ENCODE assay signal across 11 mouse cellular contexts in the genomic region with DNA sequence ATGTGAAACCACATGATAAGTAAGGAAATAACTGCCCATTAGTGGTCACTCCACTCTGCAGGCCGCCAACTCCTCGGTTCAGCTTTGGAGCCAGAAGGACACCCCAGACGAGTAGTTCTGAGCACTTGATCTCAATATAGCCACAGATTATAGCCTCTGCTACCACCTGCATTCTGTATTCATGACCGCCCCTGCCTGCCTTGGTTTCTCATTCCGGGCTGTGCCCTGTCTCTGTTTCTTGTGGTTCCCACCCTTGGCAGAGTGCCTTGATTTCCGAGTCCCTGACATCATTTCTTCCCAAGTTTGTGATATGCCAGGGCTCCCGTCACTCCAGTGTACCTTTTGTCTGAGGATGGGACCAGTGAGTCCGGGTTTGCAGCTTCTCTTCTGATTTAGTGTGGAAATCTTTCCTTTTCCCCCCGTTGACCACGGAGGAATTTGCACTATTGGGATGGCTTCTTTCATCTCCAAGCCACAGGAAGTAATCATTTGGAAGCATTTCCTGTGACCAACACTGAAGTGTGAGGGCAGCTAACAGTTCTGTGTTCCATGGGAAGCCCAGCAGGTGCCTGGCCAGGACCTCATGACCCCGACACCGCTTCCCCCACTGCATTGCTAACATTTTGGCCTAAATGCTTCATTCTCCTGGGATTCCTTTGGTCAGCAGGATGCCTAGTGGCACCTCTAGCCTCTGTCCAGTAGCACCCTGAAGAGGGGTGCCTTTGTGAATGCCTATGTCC.
A peak's percentile ranks its signal among the peaks of the same experiment; 100 is the strongest.
DNase-seq lines count a peak whose midpoint lies in the region; ATAC-seq and TF ChIP-seq lines count a peak whose summit lies in the region.
"Had no signal": no experiment of that assay in that cellular context is flagged by ENCODE, and none has a peak within 500 bp of the region (broad histone marks: within the 10 kb centered on the region; RNA-seq: fewer than 3 reads in every experiment).

No protein-coding gene starts in this region.

- H3K4me2 ChIP-seq in heart, embryonic 13.5 days = no peak overlapping the region; the same call in 1 of the 2 replicates
- H3K4me2 ChIP-seq in midbrain, embryonic 12.5 days (replicated peaks) = no peak overlapping the region
- no peak overlapping the region for H3K4me2 ChIP-seq in midbrain, embryonic 11.5 days
- 0 out of 2 replicates have a peak overlapping the region, but pooled peaks have one; percentile 8 for H3K4me2 ChIP-seq in forebrain, postnatal 0 days (ENCODE audit: low read depth)

- H3K27ac ChIP-seq in heart, embryonic 13.5 days (replicated peaks) = peak overlapping the region; percentile 40; the same call in 1 of the 2 replicates
- no peak overlapping the region for H3K27ac ChIP-seq in heart, embryonic 10.5 days
- 0 out of 2 replicates have a peak overlapping the region, but pooled peaks have one; percentile 30 for H3K27ac ChIP-seq in midbrain, embryonic 12.5 days (replicated peaks)
- no peak overlapping the region for H3K27ac ChIP-seq in midbrain, embryonic 11.5 days (ENCODE audit: low read depth, low read length)
- H3K27ac ChIP-seq in forebrain, postnatal 0 days (ENCODE audit: low read depth, low read length) = no peak overlapping the region
- H3K27ac ChIP-seq: liver, embryonic 14.5 days had no signal

- TF ChIP-seq CTCF in forebrain, postnatal 0 days (IDR thresholded peaks at IDR 0.05; ENCODE audit: low read depth) = no peak

- WGBS in heart, embryonic 13.5 days = 67% methylated on average over 12 of the region's 12 CpGs
- 74% methylated on average over 12 of the region's 12 CpGs for WGBS in heart, embryonic 10.5 days
- 83% methylated on average over 12 of the region's 12 CpGs for WGBS in midbrain, embryonic 12.5 days
- 80% methylated on average over 12 of the region's 12 CpGs for WGBS in midbrain, embryonic 11.5 days
- WGBS in forebrain, postnatal 0 days = 72% methylated on average over 12 of the region's 12 CpGs

- H3K4me1 ChIP-seq in heart, embryonic 13.5 days = peaks cover 19% of the 10 kb centered on the region
- H3K4me1 ChIP-seq in heart, embryonic 10.5 days = peaks cover 5% of the 10 kb centered on the region; the same call in 1 of the 2 replicates
- peaks cover 12% of the 10 kb centered on the region for H3K4me1 ChIP-seq in midbrain, embryonic 12.5 days
- no peaks in the 10 kb centered on the region for H3K4me1 ChIP-seq in midbrain, embryonic 11.5 days (ENCODE audit: control insufficient read depth, insufficient read depth, low read length)
- peaks cover 11% of the 10 kb centered on the region; the same call in 1 of the 2 replicates for H3K4me1 ChIP-seq in forebrain, postnatal 0 days (ENCODE audit: insufficient read depth)

- H3K9ac ChIP-seq in heart, embryonic 13.5 days = no peak overlapping the region
- no peak overlapping the region for H3K9ac ChIP-seq in midbrain, embryonic 12.5 days (replicated peaks)
- H3K9ac ChIP-seq in midbrain, embryonic 11.5 days (ENCODE audit: low read length) = no peak overlapping the region
- no peak overlapping the region for H3K9ac ChIP-seq in forebrain, postnatal 0 days
- H3K9ac ChIP-seq: liver, embryonic 14.5 days had no signal

- H3K9me3 ChIP-seq in heart, embryonic 13.5 days = no peaks in the 10 kb centered on the region
- H3K9me3 ChIP-seq in heart, embryonic 10.5 days = no peaks in the 10 kb centered on the region
- no peaks in the 10 kb centered on the region for H3K9me3 ChIP-seq in midbrain, embryonic 12.5 days
- no peaks in the 10 kb centered on the region for H3K9me3 ChIP-seq in midbrain, embryonic 11.5 days (ENCODE audit: control insufficient read depth, low read length)
- no peaks in the 10 kb centered on the region for H3K9me3 ChIP-seq in forebrain, postnatal 0 days (ENCODE audit: low read length)

- DNase-seq in heart, embryonic 10.5 days (ENCODE audit: low spot score) = no peak
- DNase-seq in midbrain, embryonic 11.5 days (ENCODE audit: low spot score, missing footprints) = no peak
- no peak for DNase-seq in forebrain, postnatal 0 days
- peak; percentile 81 for DNase-seq in lung, postnatal 36 days
- no peak for DNase-seq in right cerebral cortex, postnatal 36 days (ENCODE audit: low spot score in 2 of 2)
- DNase-seq in right cerebral cortex, postnatal 14 days = no peak
- DNase-seq: adrenal gland, adult 2 months; gastrocnemius, postnatal 10 days had no signal

- no peaks in the 10 kb centered on the region; the same call in 1 of the 2 replicates for H3K27me3 ChIP-seq in heart, embryonic 13.5 days (replicated peaks)
- no peaks in the 10 kb centered on the region for H3K27me3 ChIP-seq in heart, embryonic 10.5 days (ENCODE audit: insufficient read depth, poor library complexity, severe bottlenecking)
- no peaks in the 10 kb centered on the region for H3K27me3 ChIP-seq in midbrain, embryonic 12.5 days
- no peaks in the 10 kb centered on the region for H3K27me3 ChIP-seq in midbrain, embryonic 11.5 days (ENCODE audit: control insufficient read depth, insufficient read depth, low read length)
- no peaks in the 10 kb centered on the region for H3K27me3 ChIP-seq in forebrain, postnatal 0 days (ENCODE audit: insufficient read depth, low read length)

- ATAC-seq in heart, embryonic 13.5 days (ENCODE audit: extremely low read depth, insufficient number of reproducible peaks, low FRiP score, low TSS enrichment) = no peak
- ATAC-seq in midbrain, embryonic 12.5 days (ENCODE audit: low FRiP score, low read depth) = no peak
- no peak for ATAC-seq in midbrain, embryonic 11.5 days (ENCODE audit: low FRiP score)
- no peak for ATAC-seq in forebrain, postnatal 0 days

- H3K36me3 ChIP-seq in heart, embryonic 13.5 days = no peaks in the 10 kb centered on the region
- H3K36me3 ChIP-seq in heart, embryonic 10.5 days = no peaks in the 10 kb centered on the region
- H3K36me3 ChIP-seq in midbrain, embryonic 12.5 days = no peaks in the 10 kb centered on the region
- H3K36me3 ChIP-seq in midbrain, embryonic 11.5 days (ENCODE audit: control insufficient read depth, insufficient read depth, low read length) = no peaks in the 10 kb centered on the region
- H3K36me3 ChIP-seq in forebrain, postnatal 0 days (ENCODE audit: insufficient read depth) = no peaks in the 10 kb centered on the region

- no peak overlapping the region for H3K4me3 ChIP-seq in heart, embryonic 13.5 days
- H3K4me3 ChIP-seq in heart, embryonic 10.5 days = no peak overlapping the region
- H3K4me3 ChIP-seq in midbrain, embryonic 12.5 days = no peak overlapping the region
- no peak overlapping the region for H3K4me3 ChIP-seq in midbrain, embryonic 11.5 days (ENCODE audit: low read depth, low read length)
- no peak overlapping the region for H3K4me3 ChIP-seq in forebrain, postnatal 0 days (ENCODE audit: low read depth, low read length)

Comparison
In these comparisons a context has a peak if more than half of its experiments do, and no peak if none do; other contexts are left out.
1. H3K27ac ChIP-seq: peak in heart, embryonic 13.5 days (single experiment) and midbrain, embryonic 12.5 days (single experiment); none in heart, embryonic 10.5 days (single experiment), midbrain, embryonic 11.5 days (single experiment) and forebrain, postnatal 0 days (single experiment).